Mouse (Mus musculus) neural tube, embryonic 15.5 days (tissue): ENCODE results near the gene Ift81. TPM values are rescaled to one million over a fixed set of nuclear protein-coding genes. Genes with fewer than 3 reads are reported as not detected.

ENCODE experiments used
- ATAC-seq: fragments of 200-750 bp; cut with Nextera tagmentation; 2 replicates; pipeline ENCODE4 v1.8.0; 2017; ENCODE audit warnings: mild to moderate bottlenecking, moderate TSS enrichment, moderate library complexity; ENCODE audit not compliant: low FRiP score
- H3K27ac ChIP-seq: fragments of 300-500 bp; sonication (generic); replicated peaks from 2 replicates; pipeline ENCODE4 v1.5.1; 2015; ENCODE audit warnings: mild to moderate bottlenecking, inconsistent platforms
- H3K27me3 ChIP-seq: fragments of 300-500 bp; sonication (generic); replicated peaks from 2 replicates; pipeline ENCODE4 v1.6.1; 2015; ENCODE audit warnings: inconsistent platforms
- H3K36me3 ChIP-seq: fragments of 300-500 bp; sonication (generic); 2 replicates; pipeline ENCODE4 v1.6.1; 2015; ENCODE audit warnings: inconsistent platforms
- H3K4me1 ChIP-seq: fragments of 300-500 bp; sonication (generic); 2 replicates; pipeline ENCODE4 v1.6.1; 2015; ENCODE audit warnings: inconsistent platforms
- H3K4me2 ChIP-seq: fragments of 300-500 bp; sonication (generic); 2 replicates; pipeline ENCODE4 v1.6.1; 2015; ENCODE audit warnings: inconsistent platforms, mild to moderate bottlenecking, moderate library complexity
- H3K4me3 ChIP-seq: fragments of 300-500 bp; sonication (generic); replicated peaks from 2 replicates; pipeline ENCODE4 v1.5.1; 2015; ENCODE audit warnings: mild to moderate bottlenecking, inconsistent platforms
- H3K9ac ChIP-seq: fragments of 300-500 bp; sonication (generic); replicated peaks from 2 replicates; pipeline ENCODE4 v1.6.1; 2015; ENCODE audit warnings: mild to moderate bottlenecking, inconsistent platforms
- H3K9me3 ChIP-seq: fragments of 300-500 bp; sonication (generic); replicated peaks from 2 replicates; pipeline ENCODE4 v1.6.1; 2016; ENCODE audit warnings: inconsistent platforms
- WGBS: fragments of 180-500 bp; shearing (Covaris S2); methylation state at CpG from one replicate; pipeline ENCODE4 v1.1.7; 2015; ENCODE audit warnings: mixed read lengths; 5-methylcytosine and 5-hydroxymethylcytosine counted together
- polyA plus RNA-seq: library from polyadenylated mRNA; unstranded; fragments of >200 nt; fragmentation: Nextera tagmentation; extraction: Ambion mirVana; gene quantifications from 2 replicates; pipeline ENCODE4 v1.2.1, GENCODE M21; 2015

Ift81 gene
- polyA plus RNA-seq, 1 experiment from 2014 or later: 59.2 TPM

- Histone ChIP-seq H3K36me3 (no peaks in the 10 kb centered on the region), H3K4me3 (peak overlapping the region; percentile 96), H3K9ac (peak overlapping the region; percentile 99), H3K27me3 (no peaks in the 10 kb centered on the region), H3K27ac (peak overlapping the region; percentile 99), H3K4me1 (peaks cover 43% of the 10 kb centered on the region), H3K4me2 (peak overlapping the region; percentile 86), H3K9me3 (no peaks in the 10 kb centered on the region)
- peak; percentile 22 for ATAC-seq
- under 1% methylated on average over 104 of the region's 113 CpGs for WGBS
Observed at GRCm38 (mm10) chr5:122501101-122502076, 112.9 kb downstream of the Ift81 start.

- ATAC-seq: no peak
- Histone ChIP-seq H3K27ac (peak overlapping the region; percentile 99; the same call in 1 of the 2 replicates), H3K9me3 (no peaks in the 10 kb centered on the region), H3K4me2 (peak overlapping the region; percentile 86), H3K9ac (peak overlapping the region; percentile 99), H3K27me3 (no peaks in the 10 kb centered on the region), H3K4me3 (peak overlapping the region; percentile 96), H3K4me1 (peaks cover 50% of the 10 kb centered on the region), H3K36me3 (0 out of 2 replicates have a peak, but pooled peaks cover 6% of the 10 kb centered on the region)
- WGBS: 34% methylated on average over 5 of the region's 5 CpGs
Observed at GRCm38 (mm10) chr5:122500563-122500962, 113.8 kb downstream of the Ift81 start.

Other genes starting within 250 kb of the Ift81 start
- gene Gpn3, start 242.6 kb downstream of the Ift81 start, polyA plus RNA-seq: 45.7 and 51.5 TPM in 2 replicates
- 133 and 152 TPM in 2 replicates for gene Fam216a, start 242.2 kb downstream of the Ift81 start, polyA plus RNA-seq
- gene Arpc3, start 222.6 kb downstream of the Ift81 start, polyA plus RNA-seq: 163 and 167 TPM in 2 replicates
- 47.3 and 47.5 TPM in 2 replicates for gene Anapc7, start 192.8 kb downstream of the Ift81 start, polyA plus RNA-seq
- 49.4 and 52.0 TPM in 2 replicates for gene Atp2a2, start 112.3 kb downstream of the Ift81 start, polyA plus RNA-seq
- 5.0 and 5.9 TPM in 2 replicates for gene P2rx7, start 29.4 kb upstream of the Ift81 start, polyA plus RNA-seq
- 14.7 and 18.6 TPM in 2 replicates for gene P2rx4, start 93.0 kb upstream of the Ift81 start, polyA plus RNA-seq
- gene Camkk2, start 164.9 kb upstream of the Ift81 start, polyA plus RNA-seq: 56.7 and 69.9 TPM in 2 replicates
- 451 TPM in 2 replicates for gene Anapc5, start 206.8 kb upstream of the Ift81 start, polyA plus RNA-seq
- 41.4 and 43.6 TPM in 2 replicates for gene Rnf34, start 235.5 kb upstream of the Ift81 start, polyA plus RNA-seq